Mouse (Mus musculus) liver, embryonic 16.5 days (tissue): ENCODE results near the gene Il31ra. TPM values are rescaled to one million over a fixed set of nuclear protein-coding genes. Genes with fewer than 3 reads are reported as not detected.

Source experiments
- ATAC-seq: fragments of 200-750 bp; cut with Nextera tagmentation; 2 replicates; pipeline ENCODE4 v1.8.0; 2017; ENCODE audit warnings: low read depth, mild to moderate bottlenecking, moderate number of reproducible peaks, moderate library complexity
- H3K27ac ChIP-seq: fragments of 300-500 bp; sonication (generic); 2 replicates; pipeline ENCODE4 v1.5.1; 2014; ENCODE audit warnings: mild to moderate bottlenecking, low read length
- H3K27me3 ChIP-seq: fragments of 300-500 bp; sonication (generic); 2 replicates; pipeline ENCODE4 v1.6.1; 2014; ENCODE audit warnings: low read depth, low read length, mixed read lengths; ENCODE audit not compliant: control insufficient read depth, insufficient read depth
- H3K36me3 ChIP-seq: fragments of 300-500 bp; sonication (generic); 2 replicates; pipeline ENCODE4 v1.6.1; 2014; ENCODE audit warnings: mild to moderate bottlenecking; ENCODE audit not compliant: control insufficient read depth, insufficient read depth
- H3K4me1 ChIP-seq: fragments of 300-500 bp; sonication (generic); 2 replicates; pipeline ENCODE4 v1.6.1; 2014; ENCODE audit warnings: low read depth, low read length, mixed read lengths; ENCODE audit not compliant: control insufficient read depth
- H3K4me2 ChIP-seq: fragments of 300-500 bp; sonication (generic); 2 replicates; pipeline ENCODE4 v1.6.1; 2014; ENCODE audit warnings: low read depth, low read length, mixed read lengths
- H3K4me3 ChIP-seq: fragments of 300-500 bp; sonication (generic); 2 replicates; pipeline ENCODE4 v1.5.1; 2014; ENCODE audit warnings: low read depth, mild to moderate bottlenecking, low read length
- H3K9ac ChIP-seq: fragments of 300-500 bp; sonication (generic); 2 replicates; pipeline ENCODE4 v1.6.1; 2014; ENCODE audit warnings: low read depth, low read length
- H3K9me3 ChIP-seq: fragments of 300-500 bp; sonication (generic); replicated peaks from 2 replicates; pipeline ENCODE4 v1.6.1; 2016; ENCODE audit warnings: low read length; ENCODE audit not compliant: control insufficient read depth
- WGBS: fragments of 180-500 bp; shearing (Covaris S2); extraction: QIAGEN DNeasy Blood & Tissue Kit; methylation state at CpG from one replicate; pipeline ENCODE4 v1.1.7; 2014; ENCODE audit not compliant: insufficient replicate concordance; 5-methylcytosine and 5-hydroxymethylcytosine counted together
- polyA plus RNA-seq: library from polyadenylated mRNA; unstranded; fragments of >200 nt; fragmentation: Nextera tagmentation; extraction: Ambion mirVana; gene quantifications from 2 replicates; pipeline ENCODE4 v1.2.1, GENCODE M21; 2015

Gene Il31ra
- polyA plus RNA-seq, 1 experiment from 2014 or later, result 0.04 TPM

DNA sequence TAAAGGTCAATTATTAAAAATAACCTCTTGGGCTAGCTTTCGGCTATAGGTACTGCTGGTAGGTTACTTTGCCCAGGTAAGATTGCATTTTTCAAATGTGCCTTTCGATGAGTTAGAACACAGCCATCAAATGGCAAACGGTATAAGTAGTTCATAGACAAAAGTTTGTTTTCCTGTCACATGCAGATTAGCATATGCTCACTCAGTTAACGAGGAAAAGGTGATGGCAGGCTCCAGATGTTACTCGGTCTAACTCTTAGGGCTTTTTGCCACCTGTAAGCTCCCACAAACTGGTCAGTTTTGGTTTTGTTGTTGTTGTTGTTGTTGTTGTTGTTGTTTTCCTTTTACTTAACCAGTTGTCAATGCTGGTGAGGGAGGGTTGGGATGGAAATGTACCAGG lies 85.7 kb downstream of the Il31ra start:
- Histone ChIP-seq H3K4me3 (no peak overlapping the region), H3K27ac (no peak overlapping the region), H3K36me3 (no peaks in the 10 kb centered on the region), H3K9ac (no peak overlapping the region), H3K4me2 (no peak overlapping the region), H3K9me3 (no peaks in the 10 kb centered on the region), H3K4me1 (no peaks in the 10 kb centered on the region), H3K27me3 (no peaks in the 10 kb centered on the region)
- WGBS, result 70% methylated on average over 5 of the region's 5 CpGs
- no peak for ATAC-seq

DNA sequence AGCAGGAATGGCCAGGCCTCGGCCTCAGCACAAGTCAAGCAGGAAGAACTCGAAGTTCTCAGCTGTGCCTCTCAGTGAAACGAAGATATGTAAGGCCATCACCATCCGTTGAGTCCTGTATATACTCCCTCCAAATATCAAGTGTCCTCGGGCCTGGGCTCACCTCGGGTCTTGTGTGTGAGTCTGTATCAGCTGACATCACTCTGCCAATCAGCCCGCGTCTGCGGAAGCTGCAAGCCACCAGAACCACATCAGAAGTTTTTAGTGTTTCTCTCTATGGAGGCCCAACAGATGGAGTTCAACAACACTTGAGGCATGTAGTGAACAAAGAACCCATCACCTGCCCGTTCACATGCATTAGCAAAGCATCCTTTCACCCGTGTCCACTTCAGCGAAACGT lies 86.5 kb downstream of the Il31ra start:
- 65% methylated on average over 13 of the region's 13 CpGs for WGBS
- Histone ChIP-seq H3K4me2 (no peak overlapping the region), H3K4me1 (no peaks in the 10 kb centered on the region), H3K9ac (no peak overlapping the region), H3K36me3 (no peaks in the 10 kb centered on the region), H3K27ac (no peak overlapping the region), H3K9me3 (no peaks in the 10 kb centered on the region), H3K4me3 (no peak overlapping the region), H3K27me3 (no peaks in the 10 kb centered on the region)
- no peak for ATAC-seq

DNA sequence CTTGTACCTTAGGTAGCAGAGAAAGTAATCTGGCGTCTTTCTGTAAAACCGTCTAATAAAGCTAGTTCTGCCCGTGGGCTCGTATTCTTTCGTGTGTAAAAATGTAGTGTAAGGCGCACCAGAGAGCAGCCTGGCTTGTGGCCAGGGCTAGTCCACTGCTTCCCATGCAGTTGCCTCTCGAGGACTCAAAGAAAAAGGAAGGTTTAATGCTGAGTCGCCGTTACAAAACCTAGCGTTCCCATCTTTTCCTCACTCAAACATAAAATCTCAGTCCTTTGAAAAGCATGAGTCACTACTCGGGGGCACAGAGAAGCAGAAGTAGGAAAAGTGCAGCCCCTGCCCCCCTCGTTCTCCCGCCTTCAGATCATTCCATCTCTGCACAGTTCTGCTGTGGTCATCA lies 87.4 kb downstream of the Il31ra start:
- H3K4me3 ChIP-seq, result no peak overlapping the region
- H3K9ac ChIP-seq, result no peak overlapping the region
- no peaks in the 10 kb centered on the region for H3K4me1 ChIP-seq
- H3K4me2 ChIP-seq, result no peak overlapping the region
- H3K27me3 ChIP-seq, result no peaks in the 10 kb centered on the region
- 67% methylated on average over 13 of the region's 13 CpGs for WGBS
- ATAC-seq, result no peak
- no peaks in the 10 kb centered on the region for H3K9me3 ChIP-seq
- no peaks in the 10 kb centered on the region for H3K36me3 ChIP-seq
- H3K27ac ChIP-seq, result no peak overlapping the region

GRCm38 (mm10) chr13:112505436-112505835 lies 88.7 kb downstream of the Il31ra start:
- Histone ChIP-seq H3K9me3 (no peaks in the 10 kb centered on the region), H3K36me3 (no peaks in the 10 kb centered on the region), H3K4me2 (no peak overlapping the region), H3K4me1 (no peaks in the 10 kb centered on the region), H3K9ac (no peak overlapping the region), H3K27ac (no peak overlapping the region), H3K27me3 (no peaks in the 10 kb centered on the region), H3K4me3 (no peak overlapping the region)
- ATAC-seq, result no peak
- 63% methylated on average over 6 of the region's 6 CpGs for WGBS

- 81% methylated on average over 13 of the region's 13 CpGs for WGBS
- no peak for ATAC-seq
- no peaks in the 10 kb centered on the region for H3K36me3 ChIP-seq
- no peak overlapping the region for H3K9ac ChIP-seq
- no peak overlapping the region for H3K27ac ChIP-seq
- no peak overlapping the region for H3K4me3 ChIP-seq
- no peaks in the 10 kb centered on the region for H3K4me1 ChIP-seq
- H3K27me3 ChIP-seq, result no peaks in the 10 kb centered on the region
- no peaks in the 10 kb centered on the region for H3K9me3 ChIP-seq
- no peak overlapping the region for H3K4me2 ChIP-seq
Observed at GRCm38 (mm10) chr13:112503846-112504245, 90.3 kb downstream of the Il31ra start.

DNA sequence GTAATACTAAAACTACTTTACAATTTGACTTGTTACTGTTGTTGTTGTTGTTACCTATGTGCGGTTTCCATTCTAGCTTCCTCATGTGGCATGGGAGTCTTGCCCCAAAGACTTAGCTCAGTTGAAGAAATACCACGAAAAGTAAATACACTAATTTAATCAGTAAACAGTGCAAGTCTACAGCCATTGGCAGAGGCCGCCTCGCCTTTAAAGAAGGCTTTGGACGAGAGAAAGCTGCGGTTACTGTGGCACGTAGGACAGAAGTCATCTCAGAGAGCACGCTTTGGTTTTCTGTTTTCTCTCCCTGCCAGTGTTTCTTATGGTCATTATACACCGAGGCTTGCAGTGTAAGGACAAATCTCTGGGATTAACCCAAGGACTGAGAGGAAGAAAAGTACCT lies 93.7 kb downstream of the Il31ra start:
- no peak; the same call in 1 of the 2 replicates for ATAC-seq
- Histone ChIP-seq H3K4me3 (no peak overlapping the region), H3K36me3 (peaks cover 6% of the 10 kb centered on the region; the same call in 1 of the 2 replicates), H3K4me1 (no peaks in the 10 kb centered on the region), H3K9ac (no peak overlapping the region), H3K27me3 (no peaks in the 10 kb centered on the region), H3K9me3 (no peaks in the 10 kb centered on the region), H3K4me2 (no peak overlapping the region), H3K27ac (no peak overlapping the region)
- WGBS, result 67% methylated on average over 9 of the region's 9 CpGs

GRCm38 (mm10) chr13:112500027-112500426 lies 94.1 kb downstream of the Il31ra start:
- Histone ChIP-seq H3K27me3 (no peaks in the 10 kb centered on the region), H3K4me2 (no peak overlapping the region), H3K9me3 (no peaks in the 10 kb centered on the region), H3K27ac (no peak overlapping the region), H3K9ac (no peak overlapping the region), H3K4me1 (no peaks in the 10 kb centered on the region), H3K36me3 (peaks cover 6% of the 10 kb centered on the region; the same call in 1 of the 2 replicates), H3K4me3 (no peak overlapping the region)
- ATAC-seq, result no peak
- 61% methylated on average over 4 of the region's 4 CpGs for WGBS

- no peaks in the 10 kb centered on the region for H3K4me1 ChIP-seq
- no peak overlapping the region for H3K4me3 ChIP-seq
- H3K27ac ChIP-seq, result no peak overlapping the region
- no peak for ATAC-seq
- no peak overlapping the region for H3K4me2 ChIP-seq
- 79% methylated on average over 12 of the region's 12 CpGs for whole genome bisulfite sequencing
- H3K9ac ChIP-seq, result no peak overlapping the region
- peaks cover 8% of the 10 kb centered on the region; the same call in 1 of the 2 replicates for H3K36me3 ChIP-seq
- no peaks in the 10 kb centered on the region for H3K9me3 ChIP-seq
- H3K27me3 ChIP-seq, result no peaks in the 10 kb centered on the region
Observed at GRCm38 (mm10) chr13:112494590-112494989, 99.6 kb downstream of the Il31ra start.

GRCm38 (mm10) chr13:112492285-112492678 lies 101.9 kb downstream of the Il31ra start:
- no peak overlapping the region for H3K27ac ChIP-seq
- no peaks in the 10 kb centered on the region for H3K4me1 ChIP-seq
- 23% methylated on average over 1 of the region's 1 CpGs for WGBS
- no peak overlapping the region for H3K9ac ChIP-seq
- no peak overlapping the region for H3K4me3 ChIP-seq
- no peaks in the 10 kb centered on the region for H3K9me3 ChIP-seq
- H3K27me3 ChIP-seq, result no peaks in the 10 kb centered on the region
- no peak overlapping the region for H3K4me2 ChIP-seq
- no peak for ATAC-seq
- peaks cover 7% of the 10 kb centered on the region; the same call in 1 of the 2 replicates for H3K36me3 ChIP-seq
